Mouse (Mus musculus) urinary bladder, postnatal 10 days (tissue): ENCODE results near the gene Mapk8ip3.

ENCODE experiments used
- DNase-seq: peaks from one replicate; pipeline ENCODE4 v3.0.0; 2022; ENCODE audit warnings: low spot score

The Mapk8ip3 gene

DNA sequence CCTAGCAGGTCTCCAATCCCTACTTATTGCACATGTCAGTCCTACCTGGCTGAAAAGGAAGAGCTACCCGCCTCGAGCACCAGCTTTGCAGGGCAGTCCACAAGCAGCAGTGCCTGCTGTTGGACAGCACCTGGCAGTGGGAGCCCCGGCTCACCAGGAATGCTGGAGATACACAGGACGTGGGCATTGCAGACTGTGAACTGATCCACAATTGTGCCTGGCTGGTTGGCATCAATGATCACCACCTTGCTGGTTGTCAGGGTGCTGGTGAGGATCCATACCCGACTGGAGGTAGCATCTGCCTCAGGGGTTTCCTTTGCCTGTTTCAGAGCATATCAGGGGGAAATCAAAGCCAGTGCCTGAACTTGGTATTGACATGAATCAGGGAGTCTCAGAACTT is 34.7 kb downstream of the Mapk8ip3 start:
- DNase-seq: no peak

DNA sequence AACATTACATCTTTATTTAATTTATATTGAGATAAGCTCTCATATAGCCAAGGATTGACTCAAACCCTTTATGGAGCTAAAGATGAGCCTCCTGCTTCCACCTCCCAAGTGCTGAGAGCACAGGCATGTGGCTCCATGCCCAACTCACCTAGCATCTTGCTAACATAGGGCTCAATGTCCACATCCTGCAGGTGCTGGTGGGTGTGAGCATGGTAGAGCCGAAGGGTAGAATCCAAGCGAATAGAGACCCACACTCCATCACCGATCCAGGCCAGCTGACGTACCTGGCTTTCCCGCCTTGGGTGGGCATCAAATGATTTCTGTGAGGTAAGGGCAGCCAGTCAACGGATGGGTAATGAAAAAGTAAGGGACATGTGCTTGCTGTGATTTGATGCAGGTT is 36.8 kb downstream of the Mapk8ip3 start:
- DNase-seq: no peak

DNA sequence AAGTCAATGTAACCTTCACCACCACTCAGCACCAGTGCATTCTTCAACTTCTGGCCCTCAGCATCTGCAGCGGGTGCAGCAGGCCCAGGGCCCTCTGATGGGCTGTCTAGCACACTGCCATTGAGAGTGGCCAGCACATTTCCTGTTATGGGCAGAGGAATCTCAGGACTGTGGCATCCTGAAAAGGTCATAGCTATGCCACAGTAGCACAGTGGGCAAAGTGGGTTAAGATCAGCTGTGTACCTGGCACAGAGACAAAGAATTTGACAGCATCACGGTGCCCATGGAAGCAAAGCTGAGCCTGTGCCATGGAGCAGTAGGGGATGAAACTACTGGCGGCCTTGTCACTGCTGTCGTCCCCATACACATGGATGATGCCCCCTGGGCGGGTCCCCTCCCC is 37.6 kb downstream of the Mapk8ip3 start:
- no peak for DNase-seq

DNA sequence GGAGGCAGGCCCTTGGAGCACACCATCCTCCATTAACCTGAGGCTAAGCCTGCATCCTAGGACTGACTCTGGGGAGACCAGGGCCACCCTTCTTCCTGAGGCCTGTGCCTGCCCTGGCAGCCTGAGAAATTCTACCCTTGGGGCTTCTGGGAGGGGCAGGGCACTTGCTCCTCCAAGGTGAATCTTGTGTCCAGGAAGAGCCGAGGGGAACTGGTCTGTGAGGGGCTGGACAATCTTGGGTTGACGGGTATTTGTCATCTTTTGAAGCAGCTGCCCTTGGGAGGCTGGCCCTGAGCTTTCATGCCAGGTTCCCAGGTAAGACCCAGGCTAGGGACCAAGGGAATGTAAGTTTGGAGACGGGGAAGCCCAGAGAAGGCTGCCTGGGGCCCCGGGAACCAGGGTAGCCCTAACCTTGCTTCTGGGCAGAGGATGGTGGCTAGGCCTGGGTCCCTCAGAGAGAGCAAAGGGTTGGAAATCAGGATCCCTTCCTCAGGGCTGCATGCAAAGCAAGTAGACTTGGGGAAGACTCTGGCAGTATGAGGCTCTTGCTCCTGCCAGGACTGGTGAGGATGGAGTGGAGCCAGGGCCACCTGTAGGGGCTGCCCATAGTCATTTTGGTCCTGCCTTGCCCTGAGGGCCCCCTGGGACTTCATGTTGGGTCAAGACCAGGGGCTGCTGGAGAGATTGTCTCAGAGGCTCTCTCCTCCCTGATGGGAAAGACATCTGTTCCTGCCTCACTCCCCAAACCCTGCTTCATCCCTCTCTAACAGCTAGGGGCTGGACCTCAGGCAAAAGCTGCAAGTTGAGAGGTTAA is 38.5 kb downstream of the Mapk8ip3 start:
- DNase-seq: no peak

DNA sequence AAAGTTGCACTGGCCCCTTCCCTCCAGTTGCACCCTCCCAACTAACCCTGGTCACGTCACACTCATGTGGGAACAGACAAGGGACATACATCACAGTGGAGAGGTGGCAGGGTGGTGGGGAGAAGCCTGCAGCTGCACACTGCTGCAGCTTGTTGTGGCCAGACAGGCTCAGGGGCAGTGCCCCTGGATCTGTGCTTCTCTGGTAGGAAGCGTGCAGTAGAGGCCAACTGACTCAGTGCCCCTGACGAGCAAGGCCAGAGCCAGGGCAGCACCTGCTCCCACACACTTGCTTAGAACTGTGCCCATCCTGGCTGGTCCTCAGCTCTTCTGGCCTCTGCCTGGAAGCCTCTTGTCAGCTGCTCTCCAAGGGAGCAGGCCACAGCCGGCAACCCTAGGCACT is 39.2 kb downstream of the Mapk8ip3 start:
- no peak for DNase-seq

DNA sequence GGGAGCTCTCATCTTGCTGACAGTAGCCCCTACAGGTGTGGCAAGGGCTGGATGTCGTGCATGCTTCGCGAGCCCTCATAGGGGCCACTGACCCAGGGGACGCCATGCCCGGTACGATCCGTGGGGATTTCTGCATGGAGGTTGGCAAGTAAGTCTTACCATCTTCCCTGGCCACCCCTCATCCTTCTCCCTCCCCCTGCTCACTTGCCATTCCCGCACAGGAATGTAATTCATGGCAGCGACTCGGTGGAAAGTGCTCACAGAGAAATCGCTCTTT is 39.8 kb downstream of the Mapk8ip3 start:
- DNase-seq: no peak

DNA sequence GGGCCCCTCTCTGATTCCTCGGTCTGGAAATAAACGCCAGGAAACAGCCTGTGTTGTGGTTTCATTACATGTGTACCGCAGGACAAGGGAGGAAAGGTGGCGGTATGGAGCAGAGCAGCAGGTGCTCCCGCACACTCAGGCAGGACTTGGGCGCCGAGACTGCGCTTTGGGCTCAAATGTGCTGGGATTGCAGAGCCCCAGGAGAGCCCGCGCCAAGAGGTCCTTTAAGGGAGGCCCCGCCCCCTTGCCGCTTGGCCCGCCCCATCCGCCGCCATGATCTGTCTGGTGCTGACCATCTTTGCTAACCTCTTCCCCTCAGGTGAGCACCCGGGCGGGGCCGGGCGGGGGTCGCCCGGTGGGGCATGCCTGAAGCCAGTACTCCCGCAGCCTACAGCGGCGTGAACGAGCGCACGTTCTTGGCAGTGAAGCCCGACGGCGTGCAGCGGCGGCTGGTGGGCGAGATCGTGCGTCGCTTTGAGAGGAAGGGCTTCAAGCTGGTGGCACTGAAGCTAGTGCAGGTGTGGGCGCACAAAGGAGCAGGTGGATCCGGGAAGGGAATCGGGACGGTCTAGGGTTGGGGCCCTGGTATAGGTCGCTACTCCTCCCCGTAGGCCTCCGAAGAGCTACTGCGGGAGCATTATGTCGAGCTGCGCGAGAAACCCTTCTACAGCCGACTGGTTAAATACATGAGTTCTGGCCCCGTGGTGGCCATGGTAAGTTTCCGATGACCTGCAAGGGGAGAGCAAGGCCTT is 40.4 kb downstream of the Mapk8ip3 start, which contains the start of gene Nme3:
Nme3 (plus strand) TSS at position 260 of the 752 bp plus-strand sequence.
- no peak for DNase-seq

DNA sequence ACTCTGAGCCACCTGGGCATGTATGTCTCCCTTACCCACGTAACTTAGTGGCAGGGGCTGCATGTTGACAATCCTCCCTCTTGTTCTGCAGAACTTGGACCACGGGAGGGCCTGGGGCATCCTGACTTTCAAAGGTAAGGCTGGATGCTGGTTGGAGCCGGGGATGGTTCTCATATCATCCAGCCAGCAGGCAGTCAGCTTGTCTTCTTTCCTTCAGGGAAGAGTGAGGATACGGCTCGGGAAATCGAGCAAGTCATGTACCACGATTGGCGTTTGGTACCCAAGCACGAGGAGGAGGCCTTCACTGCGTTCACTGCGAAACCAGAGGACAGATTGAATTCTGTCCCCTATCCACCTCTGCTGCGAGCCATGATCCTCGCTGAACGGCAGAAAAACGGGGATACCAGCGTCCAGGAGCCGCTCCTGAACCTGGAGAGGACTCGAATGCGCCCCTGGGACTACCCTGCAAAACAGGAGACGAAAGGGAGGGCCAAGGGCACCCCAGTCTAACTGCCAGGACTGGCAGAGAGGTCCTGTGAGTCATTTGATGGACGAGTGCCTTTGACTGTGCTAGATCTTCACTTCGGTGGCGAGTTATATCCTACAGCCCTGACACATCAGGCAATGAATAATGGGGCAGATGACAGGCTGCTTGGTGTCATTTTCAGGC is 41.1 kb downstream of the Mapk8ip3 start:
- DNase-seq: no peak

DNA sequence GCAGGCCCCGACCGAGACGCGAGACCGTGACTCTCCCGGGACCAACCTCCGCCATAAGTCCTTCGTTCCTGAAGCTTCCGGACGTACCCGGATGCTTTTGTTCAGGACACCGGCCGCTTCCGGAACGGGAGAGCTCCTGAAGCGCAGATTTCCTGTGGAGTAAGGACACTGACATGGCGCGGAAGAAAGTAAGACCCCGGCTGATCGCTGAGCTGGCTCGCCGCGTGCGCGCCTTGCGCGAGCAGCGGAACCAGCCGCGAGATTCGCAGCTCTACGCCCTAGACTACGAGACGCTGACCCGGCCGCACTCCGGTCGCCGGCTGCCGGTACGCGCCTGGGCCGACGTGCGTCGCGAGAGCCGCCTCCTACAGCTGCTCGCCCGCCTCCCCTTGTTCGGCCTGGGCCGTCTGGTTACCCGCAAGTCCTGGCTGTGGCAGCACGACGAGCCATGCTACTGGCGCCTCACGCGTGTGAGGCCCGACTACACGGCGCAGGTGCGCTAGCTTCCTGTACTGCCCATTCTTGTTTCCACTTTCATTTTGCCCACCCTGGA is 41.7 kb downstream of the Mapk8ip3 start, which contains the start of the genes Eme2 and Mrps34:
Eme2 (minus strand) TSS at position 93 of the 553 bp plus-strand sequence.
Mrps34 (plus strand) TSS at position 122 of the 553 bp plus-strand sequence.
- no peak for DNase-seq

DNA sequence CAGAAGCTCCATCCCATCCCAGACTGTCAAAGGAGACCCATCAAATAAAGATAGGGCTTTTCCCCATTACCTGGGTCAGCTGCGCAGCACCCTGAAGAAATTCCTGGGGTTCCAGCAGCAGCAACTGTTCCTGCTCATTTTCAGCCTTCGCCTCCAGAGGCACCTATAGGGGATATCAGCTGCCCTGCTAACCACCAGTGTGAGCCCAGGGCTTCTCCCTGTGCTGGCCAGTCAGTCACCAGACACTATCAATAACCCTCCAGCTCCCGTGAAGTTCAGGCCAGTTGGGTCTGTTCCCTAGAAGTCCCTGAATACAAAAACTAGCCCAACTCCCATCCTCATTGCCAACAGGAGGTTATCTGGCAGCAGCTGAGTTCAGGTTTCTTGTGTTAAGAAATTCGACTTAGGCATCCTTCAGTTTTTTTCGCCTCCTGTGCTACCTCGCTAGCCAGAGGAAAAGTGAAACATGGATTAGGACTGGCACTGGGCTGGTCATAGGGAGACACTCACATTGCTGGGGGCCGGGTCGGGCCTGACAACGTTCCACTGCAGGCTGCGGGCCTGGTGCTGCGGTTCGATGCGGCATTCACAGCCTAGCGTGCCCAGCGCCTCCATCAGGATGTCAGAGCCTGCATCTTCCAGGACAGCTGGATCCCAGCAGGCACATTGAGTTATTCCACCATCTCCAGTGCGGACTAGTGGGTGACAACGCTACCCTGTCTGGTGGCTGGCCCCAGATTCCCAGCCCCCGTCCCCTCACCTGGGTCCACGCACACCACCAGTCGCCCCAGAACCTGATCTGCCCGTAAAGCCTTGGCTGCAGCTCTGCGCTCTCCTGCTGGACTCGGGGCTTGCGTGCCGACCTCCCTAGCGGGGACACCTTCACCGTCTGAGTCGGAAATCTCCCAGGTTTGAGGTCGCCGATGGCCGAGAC is 42.4 kb downstream of the Mapk8ip3 start:
- no peak for DNase-seq

DNA sequence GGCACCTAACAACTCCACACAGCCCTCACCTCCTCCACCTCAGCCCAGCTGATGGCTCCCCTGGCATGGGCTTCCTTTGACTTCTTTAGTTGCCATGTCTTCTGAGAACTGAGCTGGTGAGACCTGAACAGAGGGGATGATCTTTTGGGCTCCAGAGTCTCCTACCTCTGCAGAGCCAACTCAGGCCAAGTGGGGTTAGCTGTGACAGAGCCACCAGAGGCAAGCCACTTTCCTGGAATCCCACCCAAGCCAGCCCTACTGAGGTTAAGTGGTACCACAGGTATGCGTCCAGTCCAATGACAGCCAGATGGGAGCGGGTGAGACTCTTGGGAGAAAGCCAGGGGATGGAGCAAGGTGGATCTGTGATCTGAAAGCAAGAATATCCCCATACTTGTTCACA is 43.5 kb downstream of the Mapk8ip3 start:
- DNase-seq: no peak

DNA sequence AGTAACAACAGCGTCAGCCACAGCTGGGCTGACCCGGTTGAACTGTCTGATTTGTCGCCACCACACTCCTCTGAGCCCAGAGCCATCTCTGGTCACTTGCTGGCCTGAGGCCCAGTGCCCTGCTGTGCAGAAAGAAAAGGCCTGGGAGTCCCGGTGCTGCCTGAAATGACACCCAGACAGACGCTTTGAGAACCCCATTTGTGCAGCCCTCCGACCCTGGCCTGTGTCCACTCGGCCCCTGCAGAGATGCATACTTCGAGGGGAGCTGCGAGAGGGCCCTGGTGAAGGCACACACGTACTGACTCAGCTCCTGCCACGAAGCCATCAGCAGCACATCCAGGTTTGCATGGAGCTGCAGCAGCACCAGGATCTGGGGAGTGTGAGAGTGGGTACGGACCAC is 44.0 kb downstream of the Mapk8ip3 start:
- no peak for DNase-seq

DNA sequence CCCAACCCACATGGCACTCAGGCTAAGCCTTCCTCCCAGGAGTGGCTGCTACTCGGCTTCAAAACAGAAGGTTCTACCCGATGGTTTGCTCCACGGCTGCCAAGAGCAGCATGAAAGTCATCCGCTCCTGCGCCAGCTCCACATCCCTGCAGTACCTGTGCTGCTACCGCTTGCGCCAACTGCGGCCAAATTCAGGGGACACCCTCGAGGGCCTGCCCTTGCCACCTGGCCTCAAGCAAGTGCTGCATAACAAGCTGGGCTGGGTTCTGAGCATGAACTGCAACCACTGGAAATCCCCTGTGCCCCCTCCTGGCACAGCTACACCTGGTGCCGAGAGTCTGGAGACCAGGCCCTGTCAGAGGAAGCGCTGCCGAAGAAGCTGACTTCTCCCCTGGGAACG is 45.5 kb downstream of the Mapk8ip3 start:
- no peak for DNase-seq

DNA sequence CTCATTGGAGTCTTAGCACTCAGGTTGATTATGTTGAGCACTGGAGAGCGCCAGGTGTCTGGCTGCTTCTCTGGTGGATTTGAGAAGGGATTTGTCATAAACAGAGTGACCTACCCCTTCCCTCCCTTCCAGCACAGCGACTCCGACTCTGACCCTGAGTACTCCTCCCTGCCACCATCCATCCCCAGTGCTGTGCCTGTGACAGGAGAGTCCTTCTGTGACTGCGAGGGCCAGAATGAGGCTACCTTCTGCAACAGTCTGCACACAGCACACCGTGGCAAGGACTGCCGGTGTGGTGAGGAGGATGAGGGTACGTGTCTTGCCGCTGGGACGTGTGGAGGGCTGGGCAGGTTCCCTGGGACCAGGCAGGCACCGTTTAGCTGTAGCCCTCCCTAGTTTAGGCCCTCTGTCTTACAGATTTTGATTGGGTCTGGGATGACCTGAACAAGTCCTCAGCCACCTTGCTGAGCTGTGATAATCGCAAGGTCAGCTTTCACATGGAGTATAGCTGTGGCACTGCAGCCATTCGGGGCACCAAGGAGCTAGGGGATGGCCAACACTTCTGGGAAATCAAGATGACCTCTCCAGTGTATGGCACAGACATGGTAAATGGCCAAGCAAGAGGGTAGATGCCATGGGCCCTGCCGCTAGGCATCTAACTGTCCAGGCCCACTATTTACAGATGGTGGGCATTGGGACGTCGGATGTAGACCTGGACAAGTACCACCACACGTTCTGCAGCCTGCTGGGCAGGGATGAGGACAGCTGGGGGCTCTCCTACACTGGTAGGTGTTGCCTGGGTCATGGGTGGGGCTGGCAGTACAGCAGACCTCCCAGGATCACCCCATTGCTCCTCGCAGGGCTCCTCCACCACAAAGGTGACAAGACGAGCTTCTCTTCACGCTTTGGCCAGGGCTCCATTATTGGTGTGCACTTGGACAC is 46.4 kb downstream of the Mapk8ip3 start:
- DNase-seq: no peak

DNA sequence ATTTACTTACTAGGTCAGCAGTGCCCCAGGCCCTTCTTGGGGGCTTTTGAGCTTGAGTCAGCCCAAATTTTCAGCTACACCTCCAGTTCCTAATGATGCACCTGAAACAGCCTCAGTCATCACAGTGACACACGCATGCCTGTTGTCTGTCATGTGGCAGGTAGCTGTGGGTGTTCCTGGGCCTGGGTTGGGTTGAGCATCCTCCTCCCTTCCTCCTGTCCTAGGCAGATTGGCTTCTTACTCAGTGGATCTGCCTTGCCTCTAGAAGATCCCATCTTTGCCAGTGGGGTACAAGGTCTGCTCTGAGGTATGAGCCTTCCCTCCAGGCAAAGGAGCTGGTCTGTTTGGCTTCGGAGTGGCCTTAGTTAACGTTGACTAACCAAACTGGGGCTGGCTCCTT is 47.9 kb downstream of the Mapk8ip3 start:
- DNase-seq: no peak

DNA sequence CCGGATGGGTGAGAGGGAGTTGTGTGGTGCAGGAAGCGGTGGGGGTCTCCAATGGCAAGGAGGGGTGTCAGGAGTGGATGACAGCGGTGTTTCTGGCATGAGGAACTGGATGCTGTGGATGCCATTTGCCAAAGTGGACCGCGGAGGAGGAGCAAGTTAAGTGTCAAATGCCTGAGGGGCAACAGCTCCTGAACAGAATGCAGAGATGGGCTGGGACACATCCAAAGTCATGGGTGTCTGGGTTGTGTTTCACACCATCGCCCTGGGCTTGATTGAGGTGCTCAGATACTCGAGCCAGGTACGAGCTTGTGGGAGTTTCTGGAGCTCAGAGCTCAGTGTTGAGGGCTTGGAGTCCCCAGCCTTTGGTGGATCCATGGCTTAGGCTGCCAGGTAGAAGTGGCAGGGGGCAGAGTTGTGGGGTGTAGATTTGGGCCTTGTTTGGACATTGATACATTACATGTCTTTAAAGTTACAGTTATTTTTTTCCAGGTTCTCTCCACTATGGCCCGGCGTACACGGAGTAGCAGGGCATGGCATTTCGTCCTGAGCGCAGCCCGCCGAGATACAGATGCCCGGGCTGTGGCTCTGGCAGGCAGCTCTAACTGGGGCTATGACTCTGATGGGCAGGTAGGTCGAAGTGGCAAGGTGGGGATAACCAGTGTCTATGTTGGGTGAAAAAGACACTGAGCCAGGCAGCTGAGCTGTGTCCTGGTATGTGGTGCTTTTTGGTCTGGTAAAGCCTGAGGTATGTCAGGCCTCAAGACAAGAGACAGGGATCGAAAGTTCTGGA is 49.3 kb downstream of the Mapk8ip3 start:
- DNase-seq: no peak

DNA sequence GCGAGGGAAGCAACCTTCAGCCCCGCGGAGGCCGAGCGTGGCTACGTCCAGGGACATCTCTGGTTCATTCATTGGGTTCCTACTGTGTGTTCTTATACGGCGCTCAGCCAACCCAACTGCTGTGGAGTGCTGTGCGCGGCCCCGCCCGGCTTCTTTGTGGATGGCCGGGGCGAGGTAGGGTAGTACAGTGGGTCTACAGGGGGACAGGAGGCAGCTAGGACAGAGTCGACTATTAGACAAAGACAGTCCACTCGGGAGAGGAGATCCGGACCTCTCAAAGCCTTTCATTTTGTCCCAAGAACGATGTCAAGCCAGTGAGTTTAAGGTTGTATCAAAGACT is 49.9 kb downstream of the Mapk8ip3 start:
- DNase-seq: no peak

DNA sequence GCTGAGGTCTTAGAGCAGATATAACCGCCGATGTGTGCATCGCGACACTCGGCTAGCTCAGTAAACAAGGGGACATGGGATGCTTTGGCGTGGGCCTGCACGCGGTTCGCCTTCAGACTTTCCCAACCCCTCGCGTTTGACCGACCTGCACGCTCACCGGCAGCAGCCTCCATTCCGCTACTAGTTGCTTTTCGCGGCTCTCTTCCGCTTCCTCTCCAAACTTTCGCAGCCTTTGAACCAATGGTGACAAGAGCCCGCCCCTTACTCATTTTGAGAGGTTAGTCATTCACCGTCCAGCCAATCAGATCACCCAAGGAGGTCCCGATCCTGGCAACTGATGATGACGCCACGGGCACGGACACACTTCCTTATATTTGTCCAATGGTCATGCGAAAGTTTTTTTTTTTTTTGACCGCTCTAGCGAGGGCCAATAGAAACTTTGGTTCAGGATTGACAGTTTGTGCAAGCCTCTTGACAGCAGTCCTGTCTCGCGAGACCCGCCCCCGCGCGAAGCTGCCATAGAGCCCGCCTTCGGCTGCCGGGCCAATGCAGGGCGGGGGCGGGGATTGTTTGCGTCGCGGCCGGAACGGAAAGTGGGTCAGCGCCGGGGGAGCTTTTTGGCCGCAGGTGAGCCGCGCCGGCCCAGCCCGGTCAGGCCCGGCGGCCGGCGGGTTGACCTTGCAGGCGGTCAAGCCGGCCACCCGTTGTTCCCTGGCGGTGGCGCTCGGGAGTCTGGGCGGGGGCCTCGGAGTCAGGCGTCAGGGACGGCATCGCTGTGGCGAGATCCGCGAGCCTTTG is 50.4 kb downstream of the Mapk8ip3 start, which contains the start of the genes Nubp2 and Spsb3:
Nubp2 (minus strand) TSS at position 216 of the 798 bp plus-strand sequence.
Spsb3 (plus strand) TSS at position 510 of the 798 bp plus-strand sequence.
- DNase-seq: peak; percentile 93
